Mouse (Mus musculus) embryonic facial prominence, embryonic 11.5 days (tissue): ENCODE results near the gene Igf1r. TPM values are rescaled to one million over a fixed set of nuclear protein-coding genes. Genes with fewer than 3 reads are reported as not detected.

Experiments used
- ATAC-seq: fragments of 200-750 bp; cut with Nextera tagmentation; replicated peaks from 2 replicates; pipeline ENCODE4 v1.8.0; 2017; ENCODE audit warnings: low read depth; ENCODE audit not compliant: insufficient number of reproducible peaks, low FRiP score, low TSS enrichment
- DNase-seq: peaks from one replicate; pipeline ENCODE4 v3.0.0-alpha.2; 2015; ENCODE audit warnings: low spot score
- H3K27ac ChIP-seq: fragments of 300-500 bp; sonication (generic); replicated peaks from 2 replicates; pipeline ENCODE4 v1.5.1; 2014; ENCODE audit warnings: mild to moderate bottlenecking, low read depth, low read length, control low read depth
- H3K27me3 ChIP-seq: fragments of 300-500 bp; sonication (generic); 2 replicates; pipeline ENCODE4 v1.6.1; 2014; ENCODE audit warnings: mild to moderate bottlenecking, low read length, moderate library complexity, mixed read lengths; ENCODE audit not compliant: control insufficient read depth, insufficient read depth
- H3K36me3 ChIP-seq: fragments of 300-500 bp; sonication (generic); replicated peaks from 2 replicates; pipeline ENCODE4 v1.6.1; 2014; ENCODE audit warnings: low read depth, mild to moderate bottlenecking, low read length, moderate library complexity, mixed read lengths; ENCODE audit not compliant: control insufficient read depth, insufficient read depth
- H3K4me1 ChIP-seq: fragments of 300-500 bp; sonication (generic); 2 replicates; pipeline ENCODE4 v1.6.1; 2014; ENCODE audit warnings: low read length, mixed read lengths; ENCODE audit not compliant: control insufficient read depth, insufficient read depth
- H3K4me2 ChIP-seq: fragments of 300-500 bp; sonication (generic); 2 replicates; pipeline ENCODE4 v1.6.1; 2014; ENCODE audit warnings: low read depth, mild to moderate bottlenecking, control low read depth, low read length, moderate library complexity
- H3K4me3 ChIP-seq: fragments of 300-500 bp; sonication (generic); 2 replicates; pipeline ENCODE4 v1.5.1; 2014; ENCODE audit warnings: low read depth, low read length, control low read depth
- H3K9ac ChIP-seq: fragments of 300-500 bp; sonication (generic); replicated peaks from 2 replicates; pipeline ENCODE4 v1.6.1; 2014; ENCODE audit warnings: mild to moderate bottlenecking, control low read depth, low read length
- H3K9me3 ChIP-seq: fragments of 300-500 bp; sonication (generic); replicated peaks from 2 replicates; pipeline ENCODE4 v1.6.1; 2016; ENCODE audit warnings: mild to moderate bottlenecking, low read length, inconsistent platforms, mixed read lengths; ENCODE audit not compliant: control insufficient read depth
- WGBS: fragments of 180-500 bp; shearing (Covaris S2); extraction: QIAGEN DNeasy Blood & Tissue Kit; methylation state at CpG from one replicate; pipeline ENCODE4 v1.1.7; 2014; 5-methylcytosine and 5-hydroxymethylcytosine counted together
- polyA plus RNA-seq: library from polyadenylated mRNA; unstranded; fragments of >200 nt; fragmentation: Nextera tagmentation; extraction: Ambion mirVana; gene quantifications from 2 replicates; pipeline ENCODE4 v1.2.1, GENCODE M21; 2014

Igf1r gene
- polyA plus RNA-seq, 1 experiment from 2014 or later: 19.4 TPM

DNA sequence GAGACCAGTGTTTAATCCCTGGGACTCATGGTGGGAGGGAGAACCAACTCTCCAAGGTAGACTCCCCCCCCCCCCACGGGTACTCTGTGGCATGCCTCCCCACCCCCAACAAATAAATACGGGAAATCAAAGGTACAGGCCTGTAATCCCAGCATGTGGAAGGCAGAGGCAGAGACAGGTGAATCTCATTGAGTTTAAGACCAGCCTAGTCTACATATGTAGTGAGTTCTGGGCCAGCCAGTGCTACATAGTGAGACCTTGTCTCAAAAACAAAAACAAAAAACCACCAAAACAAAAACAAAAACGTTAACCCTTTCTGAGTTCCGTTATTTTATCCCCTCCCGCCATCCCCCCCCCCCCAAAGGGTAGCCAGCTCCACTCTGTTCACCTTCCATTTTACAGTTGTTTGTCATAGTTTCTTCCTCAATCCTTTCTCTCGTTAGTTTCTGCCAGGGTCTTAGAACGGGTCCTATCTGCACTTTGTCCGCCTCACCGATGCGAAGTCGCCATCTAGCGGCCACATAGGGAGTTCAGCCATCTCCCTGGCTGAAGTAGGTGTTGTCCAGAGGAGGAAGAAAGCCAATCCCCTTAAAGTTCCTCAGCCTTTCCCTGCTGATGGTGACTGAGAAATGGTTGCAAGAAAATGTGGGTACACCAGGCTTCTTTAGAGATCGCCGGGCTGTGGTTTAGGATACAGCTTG lies 9.1 kb downstream of the Igf1r start:
- no peaks in the 10 kb centered on the region; the same call in 1 of the 2 replicates for H3K4me1 ChIP-seq
- no peaks in the 10 kb centered on the region for H3K36me3 ChIP-seq
- H3K9me3 ChIP-seq: no peaks in the 10 kb centered on the region
- H3K9ac ChIP-seq: no peak overlapping the region
- H3K4me3 ChIP-seq: no peak overlapping the region
- H3K27ac ChIP-seq: no peak overlapping the region
- H3K4me2 ChIP-seq: no peak overlapping the region
- H3K27me3 ChIP-seq: no peaks in the 10 kb centered on the region
- DNase-seq (peak; percentile 89), ATAC-seq (0 out of 2 replicates have a peak, but pooled peaks have one; percentile 32)
- 14% methylated on average over 14 of the region's 14 CpGs for WGBS

DNA sequence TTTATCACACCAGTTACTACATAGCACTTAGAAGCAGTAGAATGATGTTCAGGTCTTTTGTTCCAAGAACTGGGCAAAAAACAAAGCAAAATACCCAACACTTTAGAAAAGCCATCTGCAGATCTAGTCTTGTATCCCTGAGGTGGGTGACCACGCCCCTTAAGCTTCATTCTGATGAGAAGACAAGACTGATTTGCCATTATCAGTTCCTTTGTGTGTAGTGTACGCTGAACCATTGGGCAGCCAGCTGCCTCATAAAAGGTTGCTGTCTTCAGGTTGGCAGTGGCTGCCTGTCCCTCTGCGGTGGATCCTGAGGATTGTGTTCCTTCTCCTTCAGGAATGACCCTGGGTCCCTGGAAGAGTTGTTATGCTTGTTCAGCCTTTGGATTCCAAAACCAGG lies 11.1 kb downstream of the Igf1r start:
- DNase-seq: no peak
- Histone ChIP-seq H3K4me1 (no peaks in the 10 kb centered on the region; the same call in 1 of the 2 replicates), H3K4me3 (no peak overlapping the region), H3K27ac (no peak overlapping the region), H3K4me2 (no peak overlapping the region), H3K27me3 (no peaks in the 10 kb centered on the region), H3K9ac (no peak overlapping the region), H3K9me3 (no peaks in the 10 kb centered on the region), H3K36me3 (no peaks in the 10 kb centered on the region)
- WGBS: 90% methylated on average over 3 of the region's 3 CpGs
- ATAC-seq: no peak

DNA sequence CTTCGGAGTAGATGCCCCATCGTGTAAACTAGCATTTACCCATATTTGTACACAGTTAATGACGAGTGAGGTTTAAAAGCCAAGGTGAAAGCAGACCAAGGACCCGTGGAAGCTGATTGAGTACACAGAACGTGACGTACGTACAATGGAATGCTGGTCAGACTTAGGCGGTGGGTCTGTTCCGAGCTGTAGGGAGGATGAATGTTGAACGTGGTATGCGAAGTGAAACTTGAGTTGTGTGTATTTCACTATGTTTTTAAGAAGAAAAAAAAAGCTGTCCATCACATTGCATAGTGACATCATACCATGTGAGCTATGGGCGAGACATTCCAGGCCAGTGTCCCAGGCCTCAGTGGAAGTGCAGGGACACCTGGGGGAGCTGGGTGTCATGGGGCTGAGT lies 15.8 kb downstream of the Igf1r start:
- H3K9me3 ChIP-seq: no peaks in the 10 kb centered on the region
- no peak for ATAC-seq
- H3K4me1 ChIP-seq: peaks cover 3% of the 10 kb centered on the region
- no peak overlapping the region for H3K4me3 ChIP-seq
- H3K4me2 ChIP-seq: no peak overlapping the region
- H3K27ac ChIP-seq: no peak overlapping the region
- H3K27me3 ChIP-seq: no peaks in the 10 kb centered on the region
- WGBS: 78% methylated on average over 12 of the region's 12 CpGs
- no peak for DNase-seq
- H3K36me3 ChIP-seq: no peaks in the 10 kb centered on the region
- H3K9ac ChIP-seq: no peak overlapping the region

DNA sequence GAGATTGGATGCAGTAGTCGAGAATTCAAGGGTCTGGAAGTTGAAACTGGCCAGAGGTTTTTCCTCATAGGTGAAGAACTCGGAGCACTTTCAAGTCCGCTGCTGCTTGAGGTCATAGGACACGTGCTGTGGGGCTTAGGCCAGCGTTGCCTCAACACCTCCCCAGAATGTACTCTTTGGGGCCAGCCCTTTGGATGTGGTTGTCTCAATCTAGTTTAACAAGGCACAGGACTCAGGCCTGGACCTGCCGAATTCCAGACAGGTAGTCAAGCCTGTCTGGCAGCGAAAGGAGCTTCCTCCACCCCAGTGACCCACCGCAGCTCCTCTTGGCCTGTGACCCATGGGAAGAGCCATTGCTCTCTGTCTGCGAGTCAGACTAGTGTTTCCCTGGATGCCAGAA lies 16.4 kb downstream of the Igf1r start:
- Histone ChIP-seq H3K36me3 (no peaks in the 10 kb centered on the region), H3K4me1 (peaks cover 3% of the 10 kb centered on the region), H3K4me2 (no peak overlapping the region), H3K9me3 (no peaks in the 10 kb centered on the region), H3K27me3 (no peaks in the 10 kb centered on the region), H3K4me3 (no peak overlapping the region), H3K9ac (no peak overlapping the region), H3K27ac (no peak overlapping the region)
- ATAC-seq (no peak), DNase-seq (no peak)
- WGBS: 78% methylated on average over 9 of the region's 9 CpGs

DNA sequence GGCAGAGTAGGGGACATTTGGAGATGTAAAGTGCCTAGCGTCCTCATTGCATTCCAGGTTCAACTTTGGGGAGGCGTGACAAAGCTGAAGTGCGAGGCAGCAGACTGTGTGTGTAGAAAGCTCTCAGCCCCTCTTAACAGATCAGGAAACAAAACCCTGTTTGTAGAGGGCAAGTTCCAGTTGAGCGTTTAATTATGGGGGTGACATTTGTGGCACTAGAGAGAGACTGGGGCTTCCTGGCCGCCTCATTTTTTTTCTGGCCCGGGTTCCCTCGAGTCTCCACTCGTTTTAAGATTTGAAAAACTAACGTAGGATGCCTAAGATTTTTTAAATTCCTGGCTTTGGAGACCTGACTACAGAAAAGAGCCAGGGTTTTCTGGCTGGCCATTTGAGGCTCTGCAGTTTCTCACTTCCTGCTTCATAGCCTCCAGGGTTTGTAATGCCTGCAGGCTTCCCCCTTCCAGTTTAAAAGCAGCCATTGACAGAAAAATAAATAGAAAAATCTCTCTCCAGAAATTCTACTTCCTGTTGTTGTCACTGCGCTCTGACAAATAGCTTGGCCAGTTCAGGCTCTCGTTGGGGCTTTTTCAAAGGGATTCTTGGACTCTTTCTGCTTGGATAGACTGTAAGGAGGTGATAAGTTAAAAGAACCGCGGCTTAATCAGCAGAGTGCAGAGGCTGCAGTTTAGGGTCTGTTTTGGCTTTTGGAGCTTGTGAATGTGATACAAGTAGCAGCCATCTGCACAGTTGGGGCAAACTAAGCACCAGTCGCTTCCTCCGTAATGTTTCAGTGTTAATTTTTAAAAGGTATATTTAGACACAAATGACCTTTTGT lies 20.8 kb downstream of the Igf1r start:
- H3K4me3 ChIP-seq: no peak overlapping the region
- WGBS: 7% methylated on average over 15 of the region's 15 CpGs
- H3K36me3 ChIP-seq: no peaks in the 10 kb centered on the region
- H3K4me1 ChIP-seq: peaks cover 3% of the 10 kb centered on the region
- no peak overlapping the region for H3K9ac ChIP-seq
- ATAC-seq: no peak
- peak; percentile 68 for DNase-seq
- 0 out of 2 replicates have a peak overlapping the region, but pooled peaks have one; percentile 0 for H3K27ac ChIP-seq
- peak overlapping the region; percentile 5; the same call in 1 of the 2 replicates for H3K4me2 ChIP-seq
- H3K9me3 ChIP-seq: no peaks in the 10 kb centered on the region
- H3K27me3 ChIP-seq: no peaks in the 10 kb centered on the region

DNA sequence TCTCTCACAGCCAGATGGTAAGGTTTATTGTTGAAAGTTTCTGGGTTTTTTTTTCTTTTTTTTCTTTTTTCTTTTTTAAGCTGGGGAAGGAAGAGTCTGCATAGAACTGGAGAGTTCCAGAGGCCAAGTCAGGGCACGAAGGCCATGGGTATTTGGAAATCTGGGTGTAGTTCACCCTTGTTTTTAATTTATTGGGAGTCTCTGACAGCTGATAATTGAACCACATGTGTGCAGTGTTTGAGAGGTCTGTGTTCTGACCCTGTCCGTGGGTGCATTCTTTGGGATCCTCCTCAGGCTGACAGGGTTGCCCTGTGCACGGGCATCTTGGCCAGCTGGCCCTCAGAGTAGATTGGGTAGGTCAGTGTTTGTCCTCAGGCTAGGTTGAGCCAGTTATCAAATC lies 29.3 kb downstream of the Igf1r start:
- Histone ChIP-seq H3K9ac (no peak overlapping the region), H3K9me3 (no peaks in the 10 kb centered on the region), H3K4me2 (no peak overlapping the region), H3K4me3 (no peak overlapping the region), H3K4me1 (no peaks in the 10 kb centered on the region), H3K27ac (no peak overlapping the region), H3K36me3 (no peaks in the 10 kb centered on the region), H3K27me3 (no peaks in the 10 kb centered on the region)
- 30% methylated on average over 3 of the region's 3 CpGs for WGBS
- ATAC-seq: no peak
- no peak for DNase-seq

DNA sequence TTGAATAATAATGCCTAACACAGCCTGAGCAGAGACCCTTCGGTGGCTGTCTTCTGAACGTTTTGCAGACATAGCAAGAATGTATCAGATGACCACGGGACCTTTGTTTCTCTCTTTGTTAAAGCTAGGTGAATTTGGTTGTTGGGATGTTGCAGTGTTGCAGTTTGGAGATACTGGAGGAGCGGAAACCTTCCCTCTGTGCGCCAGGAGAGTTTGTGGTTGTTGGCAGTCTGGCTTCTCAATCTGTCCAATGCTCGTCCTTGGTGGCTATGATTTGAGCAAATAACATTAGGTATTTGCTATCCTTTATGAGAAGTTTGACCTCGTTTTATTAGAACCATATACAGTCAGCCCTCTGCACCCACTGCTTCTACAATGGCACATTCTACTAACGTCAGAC lies 30.2 kb downstream of the Igf1r start:
- H3K27me3 ChIP-seq: no peaks in the 10 kb centered on the region
- no peaks in the 10 kb centered on the region for H3K36me3 ChIP-seq
- no peaks in the 10 kb centered on the region for H3K4me1 ChIP-seq
- H3K27ac ChIP-seq: no peak overlapping the region
- ATAC-seq: no peak
- H3K4me2 ChIP-seq: no peak overlapping the region
- H3K4me3 ChIP-seq: no peak overlapping the region
- H3K9ac ChIP-seq: no peak overlapping the region
- H3K9me3 ChIP-seq: no peaks in the 10 kb centered on the region
- WGBS: 59% methylated on average over 8 of the region's 8 CpGs
- no peak for DNase-seq

DNA sequence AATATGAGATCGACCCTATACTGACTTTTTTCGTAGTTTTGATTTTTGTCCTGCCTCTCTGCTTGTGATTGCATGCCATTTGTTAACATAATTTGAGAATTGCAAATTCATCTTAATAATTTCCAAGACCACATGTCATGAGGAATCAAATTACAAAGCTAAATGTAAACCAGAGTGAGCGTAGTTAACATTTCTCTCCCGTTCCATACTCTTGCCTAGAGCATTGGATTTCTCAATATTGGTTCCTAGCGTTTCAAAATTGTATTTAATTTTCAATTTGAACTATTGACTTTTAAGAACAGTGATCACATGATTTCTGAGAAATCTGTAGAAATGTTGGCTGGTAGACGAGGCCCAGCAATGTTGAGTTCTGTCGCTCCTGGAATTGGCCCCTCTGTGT lies 30.8 kb downstream of the Igf1r start:
- H3K36me3 ChIP-seq: no peaks in the 10 kb centered on the region

More for the DNA sequence above, 30.8 kb downstream of the Igf1r start:
- 66% methylated on average over 7 of the region's 7 CpGs for WGBS
- Histone ChIP-seq H3K4me2 (no peak overlapping the region), H3K9me3 (no peaks in the 10 kb centered on the region), H3K9ac (no peak overlapping the region), H3K4me1 (no peaks in the 10 kb centered on the region), H3K27me3 (no peaks in the 10 kb centered on the region), H3K4me3 (no peak overlapping the region), H3K27ac (no peak overlapping the region)
- DNase-seq: peak; percentile 50
- no peak for ATAC-seq
